Mouse (Mus musculus) left cerebral cortex, adult 9 months (tissue): ENCODE results near the gene Ttc23.

Source experiments
- DNase-seq, 2 experiments: peaks; one replicate each; pipeline ENCODE4 v3.0.0; 2022; ENCODE audit warnings: low spot score in 2 of 2

Ttc23 gene

DNA sequence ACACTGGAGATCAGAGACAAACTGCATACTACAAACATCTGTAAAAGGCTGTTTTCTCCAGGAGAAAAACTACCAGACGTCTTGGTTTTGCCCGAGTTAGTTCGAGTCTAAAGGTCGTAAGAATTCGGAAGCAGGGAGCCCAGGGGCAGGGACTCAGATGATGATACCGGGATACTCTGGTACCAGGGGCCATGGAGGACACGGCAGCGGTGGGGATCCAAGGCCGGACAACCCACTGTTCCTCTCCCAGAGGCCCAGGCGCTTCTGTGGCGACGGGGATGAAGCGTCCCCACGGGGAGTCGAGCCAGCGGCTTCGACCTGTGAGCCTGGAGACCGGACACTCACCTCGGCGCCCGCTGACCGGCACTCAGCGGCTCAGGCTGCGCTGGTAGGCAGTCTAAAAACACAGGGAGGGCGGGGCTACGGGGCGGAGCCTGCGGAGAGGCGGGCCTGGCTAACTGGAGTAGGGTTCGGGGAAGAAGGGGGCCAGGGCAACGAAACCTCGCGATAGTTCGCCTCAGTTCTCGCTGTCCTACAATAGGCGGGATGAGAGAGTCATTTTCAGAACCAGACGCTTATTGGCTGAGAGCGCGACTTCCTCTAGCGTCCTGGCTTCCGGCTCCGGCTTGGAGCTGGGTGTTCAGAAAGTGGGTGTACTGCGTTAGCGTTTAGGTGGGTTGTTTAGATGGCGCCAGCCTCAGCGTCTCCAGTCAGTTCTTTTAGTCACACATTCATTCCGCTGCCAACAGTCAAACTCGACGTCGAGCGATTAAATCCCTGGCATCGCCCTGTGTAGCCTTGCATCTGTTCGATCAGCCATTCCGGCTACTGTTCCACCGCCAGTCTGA is 2.2 kb upstream of the Ttc23 start, which contains the start of gene Lrrc28:
Gene Lrrc28 (minus strand): TSS at position 436 of the 848 bp plus-strand sequence.
- DNase-seq: peak; percentile 98 to 100

DNA sequence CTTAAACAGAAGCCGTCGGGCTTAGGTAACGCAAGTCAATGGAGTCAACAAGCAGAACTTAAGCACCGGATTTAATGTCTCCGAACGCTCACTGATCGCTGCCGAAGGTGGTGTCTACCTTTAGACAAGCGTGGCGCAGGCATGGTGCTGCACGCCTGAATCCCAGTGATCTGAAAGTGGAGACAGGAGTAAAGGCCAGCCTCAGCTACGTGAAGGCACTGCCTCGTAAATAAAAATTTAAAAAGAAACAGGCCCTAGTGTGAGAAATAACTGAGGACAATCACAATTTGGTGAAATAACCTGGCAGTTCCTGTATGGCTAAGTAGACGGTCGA is 1.6 kb upstream of the Ttc23 start:
- no peak for DNase-seq

DNA sequence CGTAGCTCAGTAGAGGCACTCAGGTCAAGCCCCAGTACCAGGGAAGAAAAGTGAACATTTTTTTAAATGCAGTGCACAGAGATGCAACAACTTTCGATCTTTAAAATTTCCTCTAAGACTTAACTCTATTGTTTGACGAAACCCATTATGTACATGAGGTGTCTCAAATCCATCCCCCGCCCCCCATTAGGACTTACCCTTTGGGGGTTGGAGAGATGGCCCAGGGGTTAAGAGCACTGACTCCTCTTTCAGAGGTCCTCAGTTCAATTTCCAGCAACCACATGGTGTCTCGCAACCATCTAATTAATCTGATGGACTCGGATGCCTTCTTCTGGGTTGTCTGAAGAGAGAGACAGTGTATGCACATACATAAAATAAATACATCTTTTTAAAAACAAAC is 1.1 kb upstream of the Ttc23 start:
- no peak for DNase-seq

DNA sequence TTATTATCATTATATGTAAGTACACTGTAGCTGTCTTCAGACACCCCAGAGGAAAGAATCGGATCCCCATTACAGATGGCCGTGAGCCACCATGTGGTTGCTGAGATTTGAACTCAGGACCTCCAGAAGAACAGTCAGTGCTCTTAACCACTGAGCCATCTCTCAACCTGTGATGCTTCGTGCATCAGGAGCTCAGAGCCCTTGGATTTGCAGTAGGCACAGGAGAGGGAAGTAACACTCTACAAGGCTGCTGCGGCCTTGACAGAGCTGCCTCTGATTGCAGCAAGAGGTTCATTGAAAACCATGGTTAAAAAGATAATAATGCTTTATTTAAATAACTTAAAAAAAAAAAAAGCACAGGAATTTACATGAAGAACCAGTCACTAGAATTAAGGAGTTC is 1.2 kb downstream of the Ttc23 start:
- DNase-seq: no peak

DNA sequence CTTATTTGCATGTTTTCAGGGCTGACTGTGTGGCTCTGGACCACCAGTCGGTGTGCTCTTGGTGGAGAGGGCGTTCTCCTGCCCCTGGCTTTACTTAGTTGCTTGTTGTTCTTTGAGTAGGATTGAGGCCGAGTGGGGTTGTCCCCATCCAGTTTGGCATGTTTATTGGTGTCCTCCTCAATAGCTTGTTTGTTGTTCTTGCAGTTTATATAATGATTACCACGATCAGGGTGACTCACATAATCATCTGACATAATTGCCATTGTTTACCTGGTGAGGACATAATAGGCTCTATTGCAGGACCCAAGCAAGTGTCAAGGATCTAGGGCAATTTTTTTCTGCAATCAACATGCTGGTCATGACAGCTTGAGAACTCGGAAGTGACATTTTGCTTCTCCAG is 5.0 kb downstream of the Ttc23 start:
- DNase-seq: no peak

DNA sequence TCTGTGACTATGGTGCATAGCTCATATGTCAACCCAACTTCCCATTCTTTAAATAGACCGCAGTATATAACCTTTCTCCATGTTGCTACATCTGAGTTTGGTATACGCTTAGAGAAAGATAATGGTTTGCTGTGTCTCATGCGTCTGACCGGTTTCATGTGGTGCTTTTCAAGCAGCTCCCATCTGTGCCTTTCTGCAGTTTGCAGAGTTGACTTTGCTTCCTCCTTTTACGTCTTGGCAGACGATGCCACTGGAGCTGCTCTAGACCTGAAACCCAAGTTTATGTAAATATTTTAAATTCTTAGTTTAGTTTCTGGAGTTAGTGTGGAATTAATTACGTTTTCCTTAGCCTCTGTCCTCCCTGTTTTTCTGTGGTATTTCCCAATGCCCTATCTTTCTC is 7.5 kb downstream of the Ttc23 start:
- DNase-seq: no peak

DNA sequence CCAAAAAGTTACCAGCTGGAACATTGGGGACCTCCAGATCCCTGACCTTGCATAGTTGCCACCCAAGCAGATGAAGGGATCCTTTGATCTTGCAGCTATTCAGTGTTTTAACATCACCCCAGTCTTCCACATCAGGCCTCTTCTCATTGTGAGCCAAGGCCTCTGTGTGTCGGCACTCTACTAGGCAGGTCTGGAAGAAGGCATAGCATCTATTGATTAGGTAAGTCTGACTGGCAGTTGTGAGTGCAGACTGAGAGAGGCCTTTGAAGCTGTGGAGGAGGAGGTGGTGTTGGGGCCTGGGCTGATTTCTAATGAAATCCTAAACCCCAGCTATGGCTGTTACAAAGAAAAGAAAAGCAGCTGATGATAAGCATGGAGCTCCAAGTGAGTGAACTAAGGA is 8.0 kb downstream of the Ttc23 start:
- no peak for DNase-seq

DNA sequence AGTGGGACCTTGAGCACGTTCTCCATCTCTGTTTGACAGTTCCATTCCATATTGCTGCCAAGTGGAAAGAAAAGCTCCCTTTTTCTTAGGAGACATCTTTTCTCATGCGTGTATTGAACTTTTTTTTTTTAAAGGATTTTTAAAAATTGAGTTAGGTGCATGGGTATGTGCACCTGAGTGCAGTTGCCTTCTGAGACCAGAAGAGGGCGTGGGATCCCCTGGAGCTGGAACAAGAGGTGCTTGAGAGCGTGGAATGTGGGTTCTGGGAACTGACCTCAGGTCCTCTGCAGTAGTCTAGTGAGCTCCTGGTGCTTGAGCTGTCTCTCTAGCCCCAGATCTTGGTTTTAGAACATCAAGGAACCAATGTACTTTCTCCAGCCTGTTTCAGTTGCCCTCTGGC is 10.9 kb downstream of the Ttc23 start:
- no peak for DNase-seq

DNA sequence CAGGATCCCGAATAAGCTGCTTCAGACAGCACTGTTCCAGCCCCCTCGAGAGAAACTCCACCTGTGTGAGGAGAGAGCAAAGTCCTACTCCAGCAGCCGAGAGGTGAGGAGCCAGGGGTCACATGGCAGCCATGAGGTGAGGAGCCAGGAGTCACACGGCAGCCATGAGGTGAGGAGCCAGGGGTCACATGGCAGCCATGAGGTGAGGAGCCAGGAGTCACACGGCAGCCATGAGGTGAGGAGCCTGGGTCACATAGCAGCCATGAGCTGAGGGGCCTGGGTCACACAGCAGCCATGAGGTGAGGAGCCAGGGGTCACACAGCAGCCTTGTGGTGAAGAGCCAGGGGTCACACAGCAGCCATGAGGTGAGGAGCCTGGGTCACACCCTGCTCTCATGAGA is 15.2 kb downstream of the Ttc23 start:
- no peak for DNase-seq

DNA sequence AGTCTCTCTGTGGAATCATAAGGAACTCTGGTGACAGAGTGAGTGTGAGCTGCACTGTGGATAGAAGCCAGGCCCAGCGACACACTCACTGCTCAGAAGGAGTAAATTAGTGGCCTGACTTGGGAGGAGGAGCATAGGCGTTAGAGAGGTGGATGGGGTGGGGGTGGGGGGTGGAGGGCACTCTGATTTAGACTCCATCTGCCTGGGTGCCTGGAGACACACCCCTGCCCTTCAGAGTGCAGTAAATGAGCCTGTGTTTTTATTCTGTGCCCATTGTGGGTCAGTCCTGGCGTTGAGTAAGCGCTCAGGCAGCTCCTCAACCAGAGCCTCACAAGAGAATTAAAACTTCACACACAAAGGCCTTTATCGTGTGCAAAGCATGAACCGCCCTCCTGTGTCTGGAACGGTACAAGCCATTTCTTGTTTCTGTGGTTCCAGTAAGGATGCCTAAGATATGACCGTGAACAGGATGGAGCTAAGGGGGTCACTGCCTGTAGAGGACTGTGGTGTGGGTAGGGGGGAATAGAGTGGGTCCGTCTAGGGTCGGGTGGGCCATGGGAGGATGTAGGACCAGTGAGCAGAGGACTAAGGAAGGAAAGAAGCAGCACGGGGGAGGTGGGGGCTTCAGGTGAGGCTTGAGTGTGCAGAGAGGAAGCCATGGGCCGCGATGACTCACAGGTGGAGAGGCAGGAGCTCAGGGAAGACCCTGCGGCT is 16.9 kb downstream of the Ttc23 start:
- no peak for DNase-seq

DNA sequence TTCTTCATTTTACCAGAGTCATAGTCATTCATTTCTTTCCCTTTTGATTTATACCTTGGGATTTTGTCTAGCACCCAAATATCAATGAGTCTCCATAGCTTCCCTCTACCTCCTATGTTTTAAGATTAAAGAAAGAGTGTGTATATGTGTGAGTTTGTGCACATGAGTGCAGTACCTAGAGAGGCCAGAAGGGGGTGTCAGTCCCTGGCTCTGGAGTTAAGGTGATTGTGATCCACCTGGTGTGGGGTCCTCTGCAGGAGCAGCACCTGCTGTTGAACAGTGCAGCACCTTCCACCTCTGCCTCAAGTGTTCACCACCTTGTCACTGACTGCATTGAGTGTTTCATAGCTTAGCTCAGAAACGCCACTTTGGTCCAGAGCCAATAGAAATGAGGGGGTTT is 23.8 kb downstream of the Ttc23 start:
- DNase-seq: no peak

DNA sequence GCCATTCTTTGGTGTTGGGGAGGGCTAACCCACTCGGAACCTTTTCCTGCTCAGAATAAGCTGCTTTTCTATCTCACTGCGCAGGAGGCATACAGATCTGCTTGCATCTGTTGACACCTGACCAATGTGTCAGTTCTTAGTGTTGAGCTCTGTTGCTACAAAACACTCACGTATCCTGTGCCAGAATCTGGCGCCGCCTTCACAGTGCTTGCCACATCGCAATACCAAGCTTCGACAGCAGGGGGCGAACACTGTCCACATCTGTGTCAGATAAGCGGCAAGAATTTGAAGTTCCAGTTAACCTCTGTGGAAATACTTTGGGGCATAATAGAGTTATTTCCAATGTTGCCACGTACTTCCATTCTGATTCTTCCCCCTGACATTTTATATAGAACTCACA is 25.4 kb downstream of the Ttc23 start:
- peak; percentile 65 to 96 for DNase-seq

DNA sequence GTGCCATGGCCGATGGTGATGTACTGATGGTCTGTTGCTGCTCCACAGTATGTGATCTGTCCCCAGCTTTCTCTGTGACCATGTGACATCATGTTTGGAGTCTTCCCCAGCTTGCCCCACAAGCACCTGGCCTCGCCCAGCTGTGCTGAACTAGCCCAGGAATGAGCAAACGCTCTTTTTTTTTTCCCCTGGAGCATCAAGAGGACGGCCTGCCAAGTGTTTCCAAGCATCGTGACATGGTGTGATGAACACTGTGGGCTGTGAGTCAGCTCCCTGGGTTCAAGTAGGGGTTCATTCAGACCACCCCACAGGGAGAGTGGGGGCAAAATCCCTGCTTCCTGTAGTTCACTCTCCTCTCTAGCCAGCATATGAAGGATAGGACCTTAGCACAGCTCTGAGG is 26.4 kb downstream of the Ttc23 start:
- DNase-seq: no peak

DNA sequence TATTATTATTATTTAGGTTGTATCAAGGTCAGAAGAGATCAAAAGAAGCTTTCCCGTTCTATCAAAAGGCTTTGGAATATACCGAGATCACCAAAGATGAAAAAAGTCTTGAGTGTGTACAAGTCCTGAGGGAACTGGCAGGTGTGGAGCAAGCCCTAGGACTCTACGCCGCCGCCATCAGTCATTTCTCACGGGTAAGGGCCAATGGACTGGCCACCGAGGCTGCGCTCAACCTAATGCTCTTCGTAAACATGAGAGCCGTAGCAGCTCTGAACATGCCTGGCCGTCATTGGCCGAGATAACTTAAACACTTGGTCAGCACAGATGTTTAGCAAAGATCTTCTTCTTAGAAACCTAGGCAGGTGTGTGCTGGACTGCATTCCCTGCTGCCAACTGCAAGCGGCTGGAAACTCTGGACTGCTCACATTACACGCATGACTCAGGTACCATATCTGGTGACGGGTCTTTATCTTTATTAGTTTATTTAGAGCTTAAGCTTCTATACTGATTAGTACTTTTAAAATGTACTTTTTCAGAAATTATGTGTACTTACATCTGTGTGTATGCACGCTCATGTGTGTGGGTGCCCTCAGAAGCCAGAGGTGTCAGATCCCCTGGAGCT is 31.8 kb downstream of the Ttc23 start:
- no peak for DNase-seq

DNA sequence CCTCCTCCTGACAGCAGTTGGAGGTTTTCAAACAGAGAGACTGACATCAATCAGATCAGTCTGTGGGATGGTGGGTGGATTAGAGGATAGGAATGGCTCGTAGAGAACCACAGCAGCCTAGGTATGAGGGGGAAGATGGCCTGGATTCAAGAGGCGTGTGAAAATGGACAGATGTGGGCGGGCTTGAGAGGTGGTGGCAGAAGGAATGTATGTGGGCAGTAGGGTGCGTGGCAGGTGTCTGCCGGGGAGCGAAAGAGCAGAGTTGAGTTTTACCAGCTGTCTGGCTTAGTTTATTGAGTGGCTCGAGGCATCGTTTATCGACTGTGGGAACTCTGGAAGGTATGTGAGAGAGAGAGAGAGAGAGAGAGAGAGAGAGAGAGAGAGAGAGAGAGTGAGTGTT is 33.9 kb downstream of the Ttc23 start:
- DNase-seq: no peak

DNA sequence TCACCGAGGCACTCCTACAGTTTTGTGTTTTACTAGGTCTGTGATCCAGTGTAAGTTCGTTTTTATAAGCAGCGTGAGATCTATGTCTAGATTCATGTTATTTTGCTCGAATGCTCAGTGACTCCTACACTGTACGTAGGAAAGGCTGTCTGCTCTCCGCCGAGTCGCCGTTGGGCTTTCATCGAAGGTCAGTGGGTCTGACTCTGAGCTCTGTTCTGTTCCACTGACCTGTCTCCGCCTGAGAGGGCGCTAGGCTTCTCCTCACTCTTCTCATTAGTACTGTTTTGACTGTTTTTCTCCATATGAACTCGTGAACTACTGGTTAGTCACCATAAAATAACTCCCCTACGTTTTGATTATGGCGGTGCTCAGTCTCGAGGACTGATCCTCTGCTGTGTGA is 35.8 kb downstream of the Ttc23 start:
- DNase-seq: no peak

DNA sequence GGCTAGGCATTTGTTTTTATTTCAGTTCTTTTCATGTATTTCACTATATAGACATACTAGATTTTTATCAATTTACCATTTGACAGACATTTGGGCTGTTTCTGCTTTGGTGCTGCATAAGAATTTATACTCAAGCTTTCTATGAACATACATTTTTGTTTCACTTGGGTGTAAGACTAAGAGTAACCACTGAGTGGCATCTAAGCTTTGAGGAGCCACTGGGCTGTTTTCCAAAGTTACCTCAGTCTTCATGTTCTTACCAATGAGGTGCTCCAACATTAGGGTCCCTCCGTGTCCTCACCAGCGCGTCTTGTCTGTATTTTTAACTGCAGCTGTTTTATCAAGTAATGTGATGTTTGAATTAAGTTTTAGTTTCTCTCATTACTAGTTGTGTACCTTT is 39.3 kb downstream of the Ttc23 start:
- DNase-seq: no peak

DNA sequence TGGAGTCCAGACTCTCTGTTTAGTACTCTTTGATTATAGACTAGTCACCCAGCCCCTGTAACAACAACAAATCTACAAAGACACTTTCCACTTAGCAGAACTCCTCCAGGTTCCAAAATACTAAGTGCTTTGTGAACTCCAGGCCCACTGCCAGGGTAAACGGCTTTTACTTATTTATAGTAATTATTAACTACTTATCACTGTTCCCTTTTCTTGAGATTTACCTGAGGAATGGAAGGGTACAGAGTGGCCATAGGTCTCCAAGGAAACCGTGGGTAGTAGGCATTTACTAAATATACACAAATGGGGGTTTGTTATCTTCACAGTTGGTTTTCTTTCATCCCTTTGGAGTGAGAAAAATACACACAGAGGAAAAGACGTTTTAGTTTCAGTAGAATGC is 41.1 kb downstream of the Ttc23 start:
- no peak for DNase-seq

DNA sequence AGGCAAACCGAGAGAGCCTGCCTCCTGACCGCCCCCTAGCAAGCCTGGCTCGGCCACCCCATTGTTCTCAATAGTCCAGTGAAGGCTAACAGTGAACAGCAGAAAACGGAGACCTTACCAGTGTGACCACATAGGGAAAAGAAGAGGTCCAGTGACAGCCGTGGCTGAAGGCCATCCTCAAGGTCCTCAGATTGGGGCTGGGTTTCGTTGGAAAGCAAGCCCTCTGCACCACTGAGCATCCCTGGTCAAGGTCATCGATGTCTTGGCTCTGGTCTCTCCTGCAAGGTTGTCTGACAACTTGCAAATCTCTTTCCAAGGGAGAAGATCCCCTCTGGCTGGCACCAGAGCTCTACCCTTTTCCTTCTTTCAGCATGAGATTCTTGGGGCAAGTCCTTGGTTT is 42.6 kb downstream of the Ttc23 start:
- no peak for DNase-seq

DNA sequence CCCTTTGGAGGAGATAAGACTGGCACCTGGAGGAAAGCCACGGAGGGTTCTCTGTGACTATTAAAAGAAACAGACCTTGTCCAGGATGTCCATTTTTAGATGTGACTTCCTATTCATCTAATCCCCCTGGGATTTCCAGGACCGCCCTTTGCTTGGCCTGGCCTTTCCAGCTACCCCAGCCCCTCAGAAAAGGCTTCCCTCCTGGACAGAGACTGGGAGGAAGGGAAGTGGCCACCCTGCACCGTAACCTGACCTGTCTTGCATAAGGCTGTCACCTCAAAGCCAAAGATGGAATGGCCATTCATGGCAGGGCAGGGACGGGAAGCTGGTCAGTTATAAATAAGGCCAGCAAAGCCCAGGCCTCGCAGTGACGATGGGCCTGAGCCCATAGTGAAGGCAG is 43.8 kb downstream of the Ttc23 start:
- no peak for DNase-seq

DNA sequence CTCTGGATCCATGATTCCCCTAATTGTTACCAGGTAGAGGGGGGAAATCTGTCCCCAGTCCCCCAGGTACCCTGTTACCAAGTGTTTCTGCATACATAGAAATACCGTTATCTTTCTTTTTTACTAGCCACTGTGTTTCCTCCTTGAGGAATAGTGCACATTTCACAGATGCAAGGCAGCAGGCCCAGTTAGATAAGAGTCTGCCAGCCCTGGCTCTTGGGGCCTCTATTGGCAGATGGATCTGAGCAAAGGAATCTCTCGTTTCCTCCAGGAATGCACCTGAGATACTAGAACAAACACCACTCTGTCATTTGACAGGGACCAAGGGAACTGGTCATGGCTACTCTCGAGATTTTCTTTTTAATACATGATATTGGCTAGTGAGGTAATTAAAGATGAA is 44.9 kb downstream of the Ttc23 start:
- DNase-seq: no peak

DNA sequence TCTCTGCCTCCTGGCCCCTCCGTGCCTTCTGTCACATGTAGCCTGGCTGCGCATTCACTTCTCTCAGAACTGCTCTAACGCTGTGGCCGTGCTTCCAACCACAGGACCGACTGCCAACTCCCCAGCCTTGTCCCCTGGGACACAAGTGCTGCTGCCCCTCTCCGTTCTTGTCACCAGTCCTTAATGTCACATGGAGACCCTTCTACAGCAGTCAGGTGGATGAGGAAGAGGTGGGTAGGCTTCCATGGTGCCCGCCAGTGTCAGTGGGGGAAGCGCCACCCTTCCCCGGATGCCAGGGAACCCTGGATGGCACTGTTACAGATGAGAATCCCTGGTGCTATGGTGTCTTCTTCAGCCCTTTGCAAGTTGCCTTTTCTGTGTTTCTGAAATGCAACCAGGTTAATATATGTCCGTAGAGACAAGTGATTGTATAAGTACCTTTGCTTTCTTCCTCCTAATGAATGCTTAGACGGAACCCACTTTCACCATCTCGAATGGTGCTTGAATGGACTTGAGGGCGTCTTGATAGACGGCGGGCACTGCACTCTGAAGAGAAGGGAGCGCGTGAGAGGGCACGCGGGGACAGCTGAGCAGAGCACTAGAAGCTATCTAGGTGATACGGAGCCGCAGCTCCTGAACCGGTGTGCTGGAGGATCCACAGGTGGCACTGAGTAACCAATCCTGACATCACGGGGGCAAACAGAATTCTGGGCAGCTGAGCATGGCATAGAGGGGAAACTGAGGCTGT is 45.8 kb downstream of the Ttc23 start:
- no peak for DNase-seq
